Mouse (Mus musculus): ENCODE data around the gene Sirt6.

- TF ChIP-seq MAFK (IDR thresholded peaks at IDR 0.05; ENCODE audit: insufficient read depth, low read depth, low read length): no peak
- TF ChIP-seq ZNF384 (IDR thresholded peaks at IDR 0.05; ENCODE audit: low read depth, low read length): no peak
- TF ChIP-seq HCFC1 (IDR thresholded peaks at IDR 0.05; ENCODE audit: borderline replicate concordance, insufficient read depth, low read length): no peak
Observed at GRCm38 (mm10) chr10:81575695-81576094, 51.9 kb downstream of the Sirt6 start.
